Mouse (Mus musculus) intestine, embryonic 15.5 days (tissue): ENCODE data around the gene Olfr143. TPM values are rescaled to one million over a fixed set of nuclear protein-coding genes. Genes with fewer than 3 reads are reported as not detected.

ENCODE experiments used
- ATAC-seq: fragments of 200-750 bp; cut with Nextera tagmentation; 2 replicates; pipeline ENCODE4 v1.8.0; 2017; ENCODE audit warnings: moderate TSS enrichment, moderate library complexity
- H3K27ac ChIP-seq: fragments of 300-500 bp; sonication (generic); 2 replicates; pipeline ENCODE4 v1.5.1; 2015; ENCODE audit warnings: mild to moderate bottlenecking, inconsistent platforms
- H3K27me3 ChIP-seq: fragments of 300-500 bp; sonication (generic); replicated peaks from 2 replicates; pipeline ENCODE4 v1.6.1; 2015; ENCODE audit warnings: inconsistent platforms
- H3K36me3 ChIP-seq: fragments of 300-500 bp; sonication (generic); 2 replicates; pipeline ENCODE4 v1.6.1; 2015; ENCODE audit warnings: inconsistent platforms
- H3K4me1 ChIP-seq: fragments of 300-500 bp; sonication (generic); replicated peaks from 2 replicates; pipeline ENCODE4 v1.6.1; 2015; ENCODE audit warnings: inconsistent platforms
- H3K4me2 ChIP-seq: fragments of 300-500 bp; sonication (generic); replicated peaks from 2 replicates; pipeline ENCODE4 v1.6.1; 2015; ENCODE audit warnings: mild to moderate bottlenecking, inconsistent platforms
- H3K4me3 ChIP-seq: fragments of 300-500 bp; sonication (generic); replicated peaks from 2 replicates; pipeline ENCODE4 v1.5.1; 2015; ENCODE audit warnings: inconsistent platforms
- H3K9ac ChIP-seq: fragments of 300-500 bp; sonication (generic); 2 replicates; pipeline ENCODE4 v1.6.1; 2015; ENCODE audit warnings: inconsistent platforms
- H3K9me3 ChIP-seq: fragments of 300-500 bp; sonication (generic); 2 replicates; pipeline ENCODE4 v1.6.1; 2016; ENCODE audit warnings: inconsistent platforms
- WGBS: fragments of 180-500 bp; shearing (Covaris S2); methylation state at CpG from one replicate; pipeline ENCODE4 v1.1.7; 2015; 5-methylcytosine and 5-hydroxymethylcytosine counted together
- polyA plus RNA-seq: library from polyadenylated mRNA; unstranded; fragments of >200 nt; fragmentation: Nextera tagmentation; extraction: Ambion mirVana; gene quantifications from 2 replicates; pipeline ENCODE4 v1.2.1, GENCODE M21; 2015

Gene Olfr143
- polyA plus RNA-seq = not detected in 2 replicates

GRCm38 (mm10) chr9:38252474-38252873 is at the start of gene Olfr143:
Gene Olfr143 (plus strand): TSS chr9:38252774.
- no peak for ATAC-seq
- Histone ChIP-seq H3K4me3 (no peak within 1 kb of the TSS), H3K27me3 (no peaks in the 10 kb centered on the region), H3K4me2 (no peak within 1 kb of the TSS), H3K9ac (no peak within 1 kb of the TSS), H3K27ac (no peak within 1 kb of the TSS), H3K4me1 (no peaks in the 10 kb centered on the region), H3K9me3 (no peaks in the 10 kb centered on the region), H3K36me3 (no peaks in the 10 kb centered on the region)

GRCm38 (mm10) chr9:38208065-38208464 is 44.5 kb upstream of the Olfr143 start, which contains the start of gene Olfr893:
Gene Olfr893 (plus strand): TSS chr9:38208365.
- H3K9ac ChIP-seq = no peak within 1 kb of the TSS
- no peaks in the 10 kb centered on the region for H3K36me3 ChIP-seq
- H3K9me3 ChIP-seq = no peaks in the 10 kb centered on the region
- no peaks in the 10 kb centered on the region for H3K4me1 ChIP-seq
- 84% methylated on average over 3 of the region's 3 CpGs for WGBS
- no peaks in the 10 kb centered on the region for H3K27me3 ChIP-seq
- H3K4me2 ChIP-seq = no peak within 1 kb of the TSS
- no peak for ATAC-seq
- H3K4me3 ChIP-seq = no peak within 1 kb of the TSS
- H3K27ac ChIP-seq = no peak within 1 kb of the TSS

GRCm38 (mm10) chr9:38217755-38218154 is 34.8 kb upstream of the Olfr143 start, which contains the start of gene Olfr894:
Gene Olfr894 (plus strand): TSS chr9:38218055.
- no peak within 1 kb of the TSS for H3K4me2 ChIP-seq
- no peaks in the 10 kb centered on the region for H3K27me3 ChIP-seq
- no peaks in the 10 kb centered on the region for H3K36me3 ChIP-seq
- no peak within 1 kb of the TSS for H3K27ac ChIP-seq
- no peaks in the 10 kb centered on the region for H3K4me1 ChIP-seq
- H3K9ac ChIP-seq = no peak within 1 kb of the TSS
- no peak within 1 kb of the TSS for H3K4me3 ChIP-seq
- H3K9me3 ChIP-seq = no peaks in the 10 kb centered on the region
- no peak for ATAC-seq

DNA sequence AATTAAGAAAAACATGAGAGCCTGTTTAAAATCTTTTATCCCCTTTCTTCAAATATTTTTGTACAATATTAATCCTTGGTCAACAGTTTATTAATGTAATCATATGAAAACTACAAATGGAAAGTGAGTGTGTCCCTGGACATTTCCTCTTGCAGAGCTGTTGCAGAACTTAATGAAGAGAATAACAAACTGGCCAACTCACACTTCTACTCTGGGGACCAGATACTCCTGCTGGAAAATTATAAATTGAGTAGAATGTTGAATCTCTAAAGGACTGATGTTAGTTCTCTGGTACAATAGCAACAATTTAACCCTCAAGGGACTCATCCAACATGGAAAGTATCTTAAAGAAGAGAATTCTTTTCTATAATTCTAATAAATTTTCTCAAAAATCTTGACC is 15.0 kb downstream of the Olfr143 start, which contains the start of gene Olfr895:
Gene Olfr895 (plus strand): TSS at position 301 of the 400 bp plus-strand sequence.
- Histone ChIP-seq H3K4me1 (no peaks in the 10 kb centered on the region), H3K27me3 (no peaks in the 10 kb centered on the region), H3K4me3 (no peak within 1 kb of the TSS), H3K27ac (no peak within 1 kb of the TSS), H3K4me2 (no peak within 1 kb of the TSS), H3K36me3 (no peaks in the 10 kb centered on the region), H3K9me3 (no peaks in the 10 kb centered on the region), H3K9ac (no peak within 1 kb of the TSS)
- ATAC-seq = no peak

GRCm38 (mm10) chr9:38290807-38291206 is 38.2 kb downstream of the Olfr143 start, which contains the start of gene Olfr896-ps1:
Gene Olfr896-ps1 (plus strand): TSS chr9:38291107.
- H3K27ac ChIP-seq = no peak within 1 kb of the TSS
- H3K9me3 ChIP-seq = no peaks in the 10 kb centered on the region
- no peak within 1 kb of the TSS for H3K4me3 ChIP-seq
- no peak for ATAC-seq
- H3K9ac ChIP-seq = no peak within 1 kb of the TSS
- no peaks in the 10 kb centered on the region for H3K4me1 ChIP-seq
- no peak within 1 kb of the TSS for H3K4me2 ChIP-seq
- no peaks in the 10 kb centered on the region for H3K27me3 ChIP-seq
- no peaks in the 10 kb centered on the region for H3K36me3 ChIP-seq
- WGBS = 72% methylated on average over 1 of the region's 1 CpGs

Other genes with a start within 250 kb of the Olfr143 start
- gene Olfr883, start 227.0 kb upstream of the Olfr143 start, polyA plus RNA-seq = not detected in 2 replicates
- gene Olfr884, start 206.2 kb upstream of the Olfr143 start, polyA plus RNA-seq = not detected in 2 replicates
- gene Olfr885, start 191.5 kb upstream of the Olfr143 start, polyA plus RNA-seq = not detected in 2 replicates
- not detected in 2 replicates for gene Olfr887, start 168.7 kb upstream of the Olfr143 start, polyA plus RNA-seq
- gene Olfr888, start 144.6 kb upstream of the Olfr143 start, polyA plus RNA-seq = not detected in 2 replicates
- gene Olfr889, start 137.6 kb upstream of the Olfr143 start, polyA plus RNA-seq = 0.04 and 0.08 TPM in 2 replicates
- not detected in 2 replicates for gene Olfr890, start 110.3 kb upstream of the Olfr143 start, polyA plus RNA-seq
- not detected in 2 replicates for gene Olfr891, start 72.0 kb upstream of the Olfr143 start, polyA plus RNA-seq
- not detected in 2 replicates for gene Olfr893, start 44.4 kb upstream of the Olfr143 start, polyA plus RNA-seq
- gene Olfr894, start 34.7 kb upstream of the Olfr143 start, polyA plus RNA-seq = not detected in 2 replicates
- not detected in 2 replicates for gene Olfr895, start 15.1 kb downstream of the Olfr143 start, polyA plus RNA-seq
- not detected in 2 replicates for gene Olfr896-ps1, start 38.3 kb downstream of the Olfr143 start, polyA plus RNA-seq
- not detected in 2 replicates for gene Olfr25, start 76.3 kb downstream of the Olfr143 start, polyA plus RNA-seq
- gene Olfr898, start 95.6 kb downstream of the Olfr143 start, polyA plus RNA-seq = not detected in 2 replicates
- not detected in 2 replicates for gene Olfr250, start 114.1 kb downstream of the Olfr143 start, polyA plus RNA-seq
- gene Olfr251, start 124.3 kb downstream of the Olfr143 start, polyA plus RNA-seq = not detected in 2 replicates
- gene Olfr147, start 148.9 kb downstream of the Olfr143 start, polyA plus RNA-seq = not detected in 2 replicates
- not detected in 2 replicates for gene Olfr901, start 176.7 kb downstream of the Olfr143 start, polyA plus RNA-seq
- gene Olfr902, start 194.9 kb downstream of the Olfr143 start, polyA plus RNA-seq = not detected in 2 replicates
- not detected in 2 replicates for gene Olfr904, start 210.4 kb downstream of the Olfr143 start, polyA plus RNA-seq
- not detected in 2 replicates for gene Olfr905, start 218.3 kb downstream of the Olfr143 start, polyA plus RNA-seq
- not detected in 2 replicates for gene Olfr906, start 234.3 kb downstream of the Olfr143 start, polyA plus RNA-seq
- gene Olfr907, start 243.0 kb downstream of the Olfr143 start, polyA plus RNA-seq = not detected in 2 replicates